Mouse (Mus musculus) heart, adult 2 months (tissue): ENCODE measurements at regions not wholly inside any gene's neighbourhood (a gene's known extent, or its start where the extent isn't known, plus 50 kb on each side); places are given as distances from the start of the nearest gene placed in this dataset.

ENCODE experiments used
- CTCF ChIP-seq: fragments of 200-600 bp; IDR thresholded peaks from 2 replicates; pipeline ENCODE4 v1.8.1; 2022; ENCODE audit warnings: antibody characterized with exemption, mild to moderate bottlenecking, moderate library complexity
- EP300 ChIP-seq: fragments of 200-500 bp; IDR thresholded peaks from 2 replicates; pipeline ENCODE4 v1.6.1; 2011; ENCODE audit warnings: low read depth, low read length, control low read depth; ENCODE audit not compliant: insufficient read depth
- POLR2A ChIP-seq: fragments of 200-500 bp; IDR thresholded peaks from 2 replicates; pipeline ENCODE4 v1.6.1; 2011; ENCODE audit warnings: mild to moderate bottlenecking, low read depth, low read length, control low read depth; ENCODE audit not compliant: insufficient read depth

DNA sequence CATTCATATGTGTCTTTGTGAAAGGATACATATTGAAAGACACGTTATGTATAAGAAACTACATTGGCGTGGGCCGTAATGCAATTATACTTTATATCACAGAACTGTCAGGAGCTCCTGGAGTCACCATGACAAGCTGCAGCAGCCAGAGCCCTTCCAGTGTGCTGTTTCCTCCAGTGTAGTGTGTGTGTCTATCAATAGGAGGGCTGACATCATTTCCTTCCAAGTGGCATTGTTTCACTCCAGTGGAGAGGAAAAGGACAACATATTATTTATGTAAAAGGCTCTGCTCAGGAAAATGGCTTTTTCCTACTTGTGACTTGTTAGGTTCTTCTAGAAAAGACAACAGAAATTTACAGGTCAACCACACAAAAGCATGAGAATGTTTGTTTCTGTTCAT lies 172.5 kb downstream of the Ankrd50 start:
- peak; percentile 49; the same call in 1 of the 2 replicates for TF ChIP-seq POLR2A
- TF ChIP-seq EP300: no peak
- no peak for TF ChIP-seq CTCF
